Mouse (Mus musculus) lung, postnatal 14 days (tissue): ENCODE data around the gene Mme.

Experiments used
- DNase-seq: peaks from one replicate; pipeline ENCODE4 v3.0.0; 2021

Mme gene

GRCm38 (mm10) chr3:63351680-63352260, 110.4 kb downstream of the Mme start:
- no peak for DNase-seq

DNA sequence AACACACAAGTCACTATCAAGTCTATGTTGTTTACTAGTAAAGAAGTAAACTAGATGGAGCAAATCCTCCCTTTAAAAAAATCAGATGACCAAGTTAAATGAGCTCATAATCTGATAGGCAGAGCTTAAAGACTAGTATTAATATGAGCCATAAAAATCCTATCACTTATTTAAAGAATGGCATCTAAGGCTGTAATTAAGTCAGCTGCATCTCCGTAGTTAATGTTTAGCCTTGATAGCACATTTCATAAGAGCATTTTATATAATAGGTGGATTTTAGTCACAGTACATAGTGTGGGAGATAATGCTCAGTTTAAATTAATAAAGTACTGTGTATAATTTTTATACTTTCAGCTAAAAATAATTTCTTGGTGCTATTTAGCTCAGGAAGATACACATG, 118.2 kb downstream of the Mme start:
- DNase-seq: no peak

DNA sequence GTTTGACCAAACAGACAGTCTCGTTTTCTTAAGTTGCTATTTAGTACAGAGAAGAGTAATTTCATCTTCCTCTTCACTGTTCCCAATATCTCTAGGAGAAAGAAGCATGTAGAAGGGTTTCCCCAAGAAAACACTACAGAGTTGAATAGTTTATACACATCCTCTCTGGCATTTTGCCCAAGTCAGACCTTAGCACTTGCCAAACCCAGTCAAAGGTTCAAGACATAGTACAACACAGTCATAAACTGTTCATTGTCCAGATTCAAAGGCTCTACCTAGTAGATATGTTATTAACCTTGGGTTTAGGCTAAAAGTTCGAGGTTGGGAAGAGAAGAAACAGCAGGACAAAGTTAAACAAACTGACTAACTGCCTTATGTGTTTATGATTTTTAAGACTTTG, 143.7 kb downstream of the Mme start:
- no peak for DNase-seq

DNA sequence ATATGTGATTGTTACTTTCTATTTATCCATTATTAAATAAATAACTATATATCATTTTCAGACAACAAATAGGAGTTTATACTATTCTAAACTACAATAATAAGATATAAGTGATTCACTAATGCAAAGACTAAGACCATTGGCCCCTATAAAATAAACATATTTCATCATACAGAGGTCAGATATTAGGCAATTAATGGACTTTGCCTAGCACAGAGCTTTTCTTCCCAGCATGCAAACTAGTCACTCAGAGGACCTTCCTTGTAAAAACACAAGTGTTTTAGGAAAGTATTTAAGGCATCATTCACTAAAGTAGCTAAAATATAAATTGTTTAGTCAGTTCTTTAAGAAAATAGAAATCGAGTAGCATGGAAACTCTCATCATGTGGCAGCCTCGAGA, 149.4 kb downstream of the Mme start:
- no peak for DNase-seq

DNA sequence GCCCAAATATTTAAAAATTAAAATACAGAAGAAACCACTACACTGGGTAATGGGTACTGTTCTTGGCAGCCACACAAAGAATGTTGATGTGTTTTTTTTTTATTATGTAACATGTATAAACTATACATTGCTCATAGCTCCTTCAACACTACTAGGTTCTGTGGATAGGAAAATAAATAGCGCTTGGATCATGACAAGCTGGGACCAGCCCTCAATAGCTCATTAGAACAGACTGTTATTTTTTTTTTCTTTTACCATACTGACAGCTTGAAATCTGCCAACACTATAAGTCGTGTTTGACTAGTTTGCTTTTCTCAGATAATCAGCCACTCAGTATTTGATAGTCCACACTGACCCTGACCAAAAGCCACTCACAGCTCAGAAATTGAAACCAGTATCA, 150.0 kb downstream of the Mme start:
- no peak for DNase-seq

DNA sequence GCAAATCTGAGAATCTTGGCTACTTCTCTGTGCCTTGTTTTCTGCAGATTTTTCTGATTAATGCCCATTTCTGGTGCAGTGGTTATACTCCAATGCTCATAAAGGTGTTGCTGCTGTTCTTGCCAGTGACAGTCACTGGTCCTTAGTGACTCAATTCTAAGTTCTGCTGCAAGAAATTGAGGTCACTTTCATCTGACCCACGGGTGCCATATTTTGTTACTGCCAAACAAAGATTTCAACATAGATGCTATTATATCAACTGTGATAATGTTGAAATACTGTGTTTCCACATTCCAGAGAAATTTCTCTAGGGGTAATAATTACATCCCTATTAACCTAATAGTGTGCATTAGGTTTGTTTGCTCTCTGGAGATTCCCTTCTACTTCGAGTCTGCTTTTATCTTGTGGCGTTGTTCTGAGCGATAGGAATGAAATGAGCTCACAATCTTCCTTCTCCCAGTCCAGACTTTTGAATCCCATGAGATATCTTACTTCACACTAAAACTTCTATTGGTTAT, 153.1 kb downstream of the Mme start:
- DNase-seq: peak; percentile 52

- no peak for DNase-seq
These were observed 156.8 kb downstream of the Mme start for GRCm38 (mm10) chr3:63398171-63398570.

DNA sequence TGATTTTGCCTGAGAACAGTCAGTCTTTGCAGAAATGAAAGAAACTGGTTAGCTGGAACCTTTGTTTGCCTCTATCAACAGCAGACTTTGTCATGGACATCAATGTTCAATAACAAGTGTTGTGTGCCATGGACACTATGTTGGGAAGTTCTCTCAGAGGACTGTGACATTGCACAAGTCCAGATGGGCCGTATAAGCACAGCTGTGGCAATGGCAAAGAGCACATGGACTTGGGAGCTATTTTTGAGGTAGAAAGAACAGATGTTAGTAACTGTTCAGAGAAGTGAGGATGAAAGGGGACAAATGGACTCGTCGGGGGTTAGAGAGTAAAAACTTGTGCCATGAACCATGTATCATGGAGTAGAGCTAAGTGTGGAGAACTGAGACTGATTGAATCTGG, 165.1 kb downstream of the Mme start:
- peak; percentile 30 for DNase-seq

GRCm38 (mm10) chr3:63411006-63411405, 169.7 kb downstream of the Mme start:
- DNase-seq: no peak

DNA sequence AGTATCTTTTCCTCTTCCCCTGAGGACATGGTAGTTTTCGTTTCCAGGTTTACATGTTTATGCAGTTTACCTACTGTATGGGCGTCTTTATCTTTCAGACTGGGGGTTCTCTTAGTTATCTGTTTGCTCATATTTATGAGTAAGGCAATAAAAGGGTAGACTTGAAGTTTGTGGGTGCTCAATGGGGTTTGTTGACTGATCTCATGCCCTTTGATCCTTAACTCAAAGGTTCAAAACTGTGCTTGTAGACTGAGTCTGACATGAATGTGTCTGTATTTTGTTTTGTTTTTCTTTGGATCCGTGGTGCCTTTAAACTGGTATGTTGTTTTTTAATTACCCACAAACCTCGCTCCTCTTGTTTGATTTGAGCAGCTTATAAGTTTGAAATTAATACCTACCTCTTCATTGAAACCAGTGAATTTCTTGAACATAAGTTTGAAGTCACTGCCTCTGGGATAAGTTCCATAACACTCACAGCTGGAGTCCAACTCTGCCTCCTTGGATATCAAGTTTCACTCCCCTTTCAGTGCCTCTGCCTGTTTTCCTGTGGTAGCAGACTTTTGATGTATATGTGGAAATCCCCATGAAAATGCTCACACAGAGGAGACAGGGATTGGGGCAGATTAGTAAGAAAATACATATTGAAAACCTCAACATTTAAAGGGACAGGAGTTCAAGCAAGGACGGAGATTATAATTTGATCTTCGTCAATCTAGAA, 171.0 kb downstream of the Mme start:
- no peak for DNase-seq

- DNase-seq: no peak
These were observed 171.9 kb downstream of the Mme start for GRCm38 (mm10) chr3:63413046-63413911.

DNA sequence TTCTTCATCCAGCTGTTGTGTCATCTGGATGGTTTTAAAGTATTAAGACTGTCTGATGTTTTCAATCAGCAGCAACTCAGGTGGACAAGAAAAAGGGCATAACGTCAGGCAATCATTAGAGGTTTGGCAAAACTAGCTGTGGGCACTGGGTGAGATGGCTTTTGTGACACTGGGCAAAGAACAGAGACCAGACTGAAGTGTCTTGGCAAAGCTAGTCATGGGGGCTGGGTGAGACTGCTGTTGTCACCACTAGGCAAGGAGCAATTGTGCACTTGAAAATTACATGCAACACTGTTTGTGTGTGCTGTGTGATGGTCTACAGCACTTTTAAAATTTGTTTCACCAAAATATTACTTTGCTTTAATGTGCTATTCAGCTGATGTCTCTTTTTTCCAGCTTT, 175.9 kb downstream of the Mme start:
- DNase-seq: no peak

DNA sequence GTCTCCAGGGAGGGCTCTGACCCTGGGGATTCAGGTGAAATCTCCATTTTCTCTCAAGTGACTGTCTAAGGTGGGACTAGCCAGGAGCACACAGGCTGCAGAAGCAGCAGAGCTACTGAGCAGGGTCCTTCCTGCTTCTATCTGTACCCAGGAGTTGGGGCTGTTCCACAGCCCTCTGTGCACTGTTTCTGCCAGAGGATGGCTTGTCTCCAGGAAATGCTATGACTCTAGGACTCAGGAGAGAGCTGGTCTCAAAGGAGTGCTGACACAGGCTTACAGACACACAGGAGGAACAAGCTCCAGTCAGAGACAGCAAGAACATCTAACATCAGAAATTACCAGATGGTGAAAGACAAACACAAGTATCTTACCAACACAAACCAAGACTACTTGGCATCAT, 176.4 kb downstream of the Mme start:
- no peak for DNase-seq

- DNase-seq: no peak
These were observed 182.2 kb downstream of the Mme start for GRCm38 (mm10) chr3:63423552-63423951.
